9 mouse cellular contexts compared by ENCODE assay signal in the genomic region with DNA sequence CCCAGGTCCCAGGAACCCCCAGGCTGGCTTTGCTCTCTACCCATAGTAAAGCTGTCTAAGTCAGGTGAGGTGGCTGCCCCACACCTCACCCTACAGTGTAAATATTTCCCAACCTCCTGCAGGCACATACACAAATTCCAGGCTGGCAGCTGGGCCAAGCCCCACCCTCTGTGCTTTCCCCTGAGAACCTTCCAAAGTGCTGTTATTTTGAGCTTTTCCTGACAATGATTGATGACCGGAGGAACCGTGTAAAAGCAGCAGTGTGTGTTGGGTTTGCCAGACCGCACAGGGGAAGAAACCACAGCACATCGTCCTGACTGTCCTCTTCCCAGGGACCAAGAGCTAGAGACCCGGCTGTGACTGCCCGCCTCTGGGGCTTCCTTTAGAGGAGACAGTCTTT. TPM values are rescaled to one million over a fixed set of nuclear protein-coding genes. Genes with fewer than 3 reads are reported as not detected.
DNase-seq lines count a peak whose midpoint lies in the region; ATAC-seq and TF ChIP-seq lines count a peak whose summit lies in the region.
"Had no signal": no experiment of that assay in that cellular context is flagged by ENCODE, and none has a peak within 500 bp of the region (broad histone marks: within the 10 kb centered on the region; RNA-seq: fewer than 3 reads in every experiment).

TSS of gene Depp1 (plus strand) at position 204 of the 400 bp plus-strand sequence.

- no peak within 1 kb of the TSS for H3K27ac ChIP-seq in midbrain, embryonic 16.5 days (ENCODE audit: low read length)
- no peak within 1 kb of the TSS for H3K27ac ChIP-seq in midbrain, embryonic 10.5 days (replicated peaks)
- H3K27ac ChIP-seq in heart, embryonic 14.5 days (replicated peaks in 1 of 2; ENCODE audit: control insufficient read depth in 1 of 2, insufficient read depth in 1 of 2, low read depth in 2 of 2, low read length in 2 of 2), result peak within 1 kb of the TSS; percentile 75 to 82
- H3K27ac ChIP-seq in kidney, postnatal 0 days, result peak within 1 kb of the TSS; percentile 70

- no peaks in the 10 kb centered on the region for H3K4me1 ChIP-seq in midbrain, embryonic 16.5 days (ENCODE audit: control insufficient read depth, insufficient read depth, low read length)
- no peaks in the 10 kb centered on the region for H3K4me1 ChIP-seq in midbrain, embryonic 10.5 days
- peaks cover 18 to 25% of the 10 kb centered on the region in 2 experiments for H3K4me1 ChIP-seq in heart, embryonic 14.5 days (ENCODE audit: control insufficient read depth in 2 of 2, insufficient read depth in 2 of 2, low read length in 2 of 2)
- peaks cover 11% of the 10 kb centered on the region; the same call in 1 of the 2 replicates for H3K4me1 ChIP-seq in kidney, postnatal 0 days (replicated peaks; ENCODE audit: insufficient read depth, low read length)

- WGBS in midbrain, embryonic 16.5 days, result 82% methylated on average over 6 of the region's 6 CpGs
- 82% methylated on average over 6 of the region's 6 CpGs for WGBS in midbrain, embryonic 10.5 days
- 9% methylated on average over 6 of the region's 6 CpGs for WGBS in heart, embryonic 14.5 days
- 12% methylated on average over 6 of the region's 6 CpGs for WGBS in kidney, postnatal 0 days

- ATAC-seq in midbrain, embryonic 16.5 days, result no peak
- ATAC-seq in heart, embryonic 14.5 days (ENCODE audit: insufficient number of reproducible peaks, insufficient read depth, low FRiP score, low read depth), result peak; percentile 47
- peak; percentile 66 for ATAC-seq in kidney, postnatal 0 days (replicated peaks; ENCODE audit: low FRiP score, low read depth)
- no peak for ATAC-seq in activated CD4-positive, CD25-positive, alpha-beta regulatory T cell, adult 4 months

- DNase-seq in midbrain, embryonic 10.5 days (ENCODE audit: low spot score), result no peak
- peak; percentile 72 for DNase-seq in kidney, postnatal 0 days (ENCODE audit: low spot score)
- peak; percentile 91 for DNase-seq in lung, postnatal 25 days (ENCODE audit: low spot score)
- no peak for DNase-seq in layer of hippocampus, adult 9-11 months
- no peak for DNase-seq in cerebellum, adult 11 months

- H3K4me3 ChIP-seq in midbrain, embryonic 16.5 days (ENCODE audit: low read depth, low read length), result no peak within 1 kb of the TSS
- no peak within 1 kb of the TSS for H3K4me3 ChIP-seq in midbrain, embryonic 10.5 days
- peak within 1 kb of the TSS; percentile 39 to 42 for H3K4me3 ChIP-seq in heart, embryonic 14.5 days (ENCODE audit: control insufficient read depth in 1 of 2, insufficient read depth in 1 of 2, low read depth in 1 of 2, low read length in 2 of 2)
- H3K4me3 ChIP-seq in kidney, postnatal 0 days (replicated peaks; ENCODE audit: low read depth, low read length), result peak within 1 kb of the TSS; percentile 24

- no peaks in the 10 kb centered on the region for H3K36me3 ChIP-seq in midbrain, embryonic 16.5 days (ENCODE audit: control insufficient read depth, insufficient read depth, low read length)
- H3K36me3 ChIP-seq in midbrain, embryonic 10.5 days, result peaks cover 14% of the 10 kb centered on the region
- H3K36me3 ChIP-seq in heart, embryonic 14.5 days (ENCODE audit: control insufficient read depth, insufficient read depth, low read length), result peaks cover 11% of the 10 kb centered on the region
- no peaks in the 10 kb centered on the region for H3K36me3 ChIP-seq in kidney, postnatal 0 days (ENCODE audit: insufficient read depth, low read length)
- H3K36me3 ChIP-seq: G1E had no signal

- no peaks in the 10 kb centered on the region for H3K9me3 ChIP-seq in midbrain, embryonic 16.5 days (replicated peaks; ENCODE audit: control insufficient read depth, low read length, poor library complexity, severe bottlenecking)
- no peaks in the 10 kb centered on the region for H3K9me3 ChIP-seq in midbrain, embryonic 10.5 days (replicated peaks)
- H3K9me3 ChIP-seq in heart, embryonic 14.5 days (ENCODE audit: control insufficient read depth, low read length), result no peaks in the 10 kb centered on the region
- H3K9me3 ChIP-seq in kidney, postnatal 0 days (replicated peaks; ENCODE audit: low read length), result no peaks in the 10 kb centered on the region

- no peak within 1 kb of the TSS for H3K9ac ChIP-seq in midbrain, embryonic 16.5 days (ENCODE audit: low read depth, low read length)
- peak within 1 kb of the TSS; percentile 66 for H3K9ac ChIP-seq in heart, embryonic 14.5 days (ENCODE audit: low read length)
- peak within 1 kb of the TSS; percentile 32; the same call in 1 of the 2 replicates for H3K9ac ChIP-seq in kidney, postnatal 0 days (ENCODE audit: low read depth, low read length)

- TF ChIP-seq CTCF in kidney, postnatal 0 days (IDR thresholded peaks at IDR 0.05; ENCODE audit: low read depth), result no peak

- no peaks in the 10 kb centered on the region for H3K27me3 ChIP-seq in midbrain, embryonic 16.5 days (ENCODE audit: control insufficient read depth, insufficient read depth, low read depth, low read length)
- H3K27me3 ChIP-seq in midbrain, embryonic 10.5 days (ENCODE audit: low read depth, poor library complexity, severe bottlenecking), result no peaks in the 10 kb centered on the region
- H3K27me3 ChIP-seq in heart, embryonic 14.5 days (ENCODE audit: control insufficient read depth, insufficient read depth, low read length), result no peaks in the 10 kb centered on the region
- H3K27me3 ChIP-seq in kidney, postnatal 0 days (ENCODE audit: insufficient read depth, low read length), result no peaks in the 10 kb centered on the region

- H3K4me2 ChIP-seq in midbrain, embryonic 16.5 days (ENCODE audit: low read length), result no peak within 1 kb of the TSS
- peak within 1 kb of the TSS; percentile 61 for H3K4me2 ChIP-seq in heart, embryonic 14.5 days (ENCODE audit: low read length)
- peak within 1 kb of the TSS; percentile 34 for H3K4me2 ChIP-seq in kidney, postnatal 0 days (ENCODE audit: low read length)

RNA-seq across cellular contexts. Expression of gene Depp1, which starts in this region (rescaled TPM):
- polyA plus RNA-seq in midbrain, embryonic 16.5 days (2015; fragmentation: Nextera tagmentation; extraction: Ambion mirVana), result 8.4 and 10.8 TPM in 2 replicates
- polyA plus RNA-seq in midbrain, embryonic 10.5 days (2016; fragmentation: Nextera tagmentation; extraction: Ambion mirVana), result 8.6 and 9.2 TPM in 2 replicates
- polyA plus RNA-seq in heart, embryonic 14.5 days (2014; fragmentation: Nextera tagmentation; extraction: Ambion mirVana), result 40.6 and 45.7 TPM in 2 replicates
- polyA plus RNA-seq in kidney, postnatal 0 days (2015; fragmentation: Nextera tagmentation; extraction: Ambion mirVana), result 35.6 and 36.8 TPM in 2 replicates
- polyA plus RNA-seq in activated CD4-positive, CD25-positive, alpha-beta regulatory T cell, adult 4 months (2017; shearing (Covaris generic)), result under 1 TPM; 0.36 to 0.37 TPM
- polyA plus RNA-seq: G1E had no signal

Comparison
In these comparisons a context has a peak if more than half of its experiments do, and no peak if none do; other contexts are left out.
1. ATAC-seq: peak in heart, embryonic 14.5 days (single experiment) and kidney, postnatal 0 days (single experiment); none in midbrain, embryonic 16.5 days (single experiment) and activated CD4-positive, CD25-positive, alpha-beta regulatory T cell, adult 4 months (single experiment).
2. H3K27ac ChIP-seq: peak in heart, embryonic 14.5 days (2 of 2) and kidney, postnatal 0 days (single experiment); none in midbrain, embryonic 16.5 days (single experiment) and midbrain, embryonic 10.5 days (single experiment).
3. H3K4me3 ChIP-seq: peak in heart, embryonic 14.5 days (2 of 2) and kidney, postnatal 0 days (single experiment); none in midbrain, embryonic 16.5 days (single experiment) and midbrain, embryonic 10.5 days (single experiment).
4. DNase-seq: peak in kidney, postnatal 0 days (single experiment) and lung, postnatal 25 days (single experiment); none in midbrain, embryonic 10.5 days (single experiment), layer of hippocampus, adult 9-11 months (single experiment) and cerebellum, adult 11 months (single experiment).